Mouse (Mus musculus) heart, embryonic 15.5 days (tissue): ENCODE data around the gene Meis3. TPM values are rescaled to one million over a fixed set of nuclear protein-coding genes. Genes with fewer than 3 reads are reported as not detected.

Source experiments
- ATAC-seq: fragments of 200-750 bp; cut with Nextera tagmentation; replicated peaks from 2 replicates; pipeline ENCODE4 v1.8.0; 2017; ENCODE audit warnings: low read depth, moderate TSS enrichment; ENCODE audit not compliant: insufficient number of reproducible peaks, insufficient read depth, low FRiP score
- H3K27ac ChIP-seq: fragments of 300-500 bp; sonication (generic); 2 replicates; pipeline ENCODE4 v1.5.1; 2015; ENCODE audit warnings: mild to moderate bottlenecking, inconsistent platforms
- H3K27me3 ChIP-seq: fragments of 300-500 bp; sonication (generic); 2 replicates; pipeline ENCODE4 v1.6.1; 2015; ENCODE audit warnings: inconsistent platforms
- H3K36me3 ChIP-seq: fragments of 300-500 bp; sonication (generic); 2 replicates; pipeline ENCODE4 v1.6.1; 2015; ENCODE audit warnings: mild to moderate bottlenecking, inconsistent platforms
- H3K4me1 ChIP-seq: fragments of 300-500 bp; sonication (generic); replicated peaks from 2 replicates; pipeline ENCODE4 v1.6.1; 2015; ENCODE audit warnings: inconsistent platforms
- H3K4me2 ChIP-seq: fragments of 300-500 bp; sonication (generic); 2 replicates; pipeline ENCODE4 v1.6.1; 2015; ENCODE audit warnings: inconsistent platforms, mild to moderate bottlenecking, moderate library complexity
- H3K4me3 ChIP-seq: fragments of 300-500 bp; sonication (generic); 2 replicates; pipeline ENCODE4 v1.5.1; 2015; ENCODE audit warnings: mild to moderate bottlenecking, inconsistent platforms
- H3K9ac ChIP-seq: fragments of 300-500 bp; sonication (generic); 2 replicates; pipeline ENCODE4 v1.6.1; 2015; ENCODE audit warnings: mild to moderate bottlenecking, inconsistent platforms
- H3K9me3 ChIP-seq: fragments of 300-500 bp; sonication (generic); replicated peaks from 2 replicates; pipeline ENCODE4 v1.6.1; 2016; ENCODE audit warnings: inconsistent platforms
- WGBS: fragments of 180-500 bp; shearing (Covaris S2); methylation state at CpG from one replicate; pipeline ENCODE4 v1.1.7; 2015; ENCODE audit warnings: mixed read lengths; 5-methylcytosine and 5-hydroxymethylcytosine counted together
- polyA plus RNA-seq: library from polyadenylated mRNA; unstranded; fragments of >200 nt; fragmentation: Nextera tagmentation; extraction: Ambion mirVana; gene quantifications from 2 replicates; pipeline ENCODE4 v1.2.1, GENCODE M21; 2015

Gene Meis3
- polyA plus RNA-seq, result 14.3 and 20.0 TPM in 2 replicates

- Histone ChIP-seq H3K27ac (peak within 1 kb of the TSS; percentile 52; the same call in 1 of the 2 replicates), H3K4me3 (peak within 1 kb of the TSS; percentile 71), H3K4me1 (peaks cover 10% of the 10 kb centered on the region), H3K4me2 (peak within 1 kb of the TSS; percentile 92), H3K27me3 (peaks cover 19% of the 10 kb centered on the region), H3K9me3 (no peaks in the 10 kb centered on the region), H3K9ac (peak within 1 kb of the TSS; percentile 76), H3K36me3 (peaks cover 8% of the 10 kb centered on the region; the same call in 1 of the 2 replicates)
- ATAC-seq, result peak; percentile 77
- WGBS, result under 1% methylated on average over 42 of the region's 42 CpGs
Measured at GRCm38 (mm10) chr7:16174597-16175541, at the start of gene Meis3. Gene Meis3, plus strand, starts transcription at chr7:16175090.

GRCm38 (mm10) chr7:16125829-16126228 is 49.1 kb upstream of the Meis3 start:
- Histone ChIP-seq H3K36me3 (peaks cover 11% of the 10 kb centered on the region), H3K4me1 (peaks cover 27% of the 10 kb centered on the region), H3K9ac (no peak overlapping the region), H3K4me2 (no peak overlapping the region), H3K9me3 (no peaks in the 10 kb centered on the region), H3K4me3 (no peak overlapping the region), H3K27me3 (no peaks in the 10 kb centered on the region), H3K27ac (no peak overlapping the region)
- WGBS, result 79% methylated on average over 9 of the region's 9 CpGs
- ATAC-seq, result no peak

GRCm38 (mm10) chr7:16128344-16128743 is 46.5 kb upstream of the Meis3 start:
- ATAC-seq, result no peak
- WGBS, result 53% methylated on average over 6 of the region's 6 CpGs

GRCm38 (mm10) chr7:16128899-16129298 is 46.0 kb upstream of the Meis3 start:
- Histone ChIP-seq H3K36me3 (peaks cover 11% of the 10 kb centered on the region), H3K9ac (0 out of 2 replicates have a peak overlapping the region, but pooled peaks have one; percentile 33), H3K27me3 (no peaks in the 10 kb centered on the region), H3K4me2 (peak overlapping the region; percentile 85), H3K4me1 (peaks cover 37% of the 10 kb centered on the region), H3K4me3 (peak overlapping the region; percentile 60), H3K27ac (peak overlapping the region; percentile 88), H3K9me3 (no peaks in the 10 kb centered on the region)
- 49% methylated on average over 5 of the region's 5 CpGs for WGBS
- no peak for ATAC-seq

More at GRCm38 (mm10) chr7:16128344-16128743, 46.5 kb upstream of the Meis3 start:
- Histone ChIP-seq H3K4me2 (peak overlapping the region; percentile 85; the same call in 1 of the 2 replicates), H3K4me1 (peaks cover 37% of the 10 kb centered on the region), H3K36me3 (peaks cover 11% of the 10 kb centered on the region), H3K9ac (no peak overlapping the region), H3K27me3 (no peaks in the 10 kb centered on the region), H3K27ac (peak overlapping the region; percentile 88), H3K4me3 (no peak overlapping the region), H3K9me3 (no peaks in the 10 kb centered on the region)

- ATAC-seq, result peak; percentile 89
- peak within 1 kb of the TSS; percentile 62 for H3K9ac ChIP-seq
- 1% methylated on average over 12 of the region's 12 CpGs for WGBS
Measured at GRCm38 (mm10) chr7:16129421-16129845, 45.5 kb upstream of the Meis3 start, which contains the start of gene Slc8a2. Gene Slc8a2, plus strand, starts transcription at chr7:16129826.

GRCm38 (mm10) chr7:16129846-16130691 is 44.8 kb upstream of the Meis3 start:
- Histone ChIP-seq H3K4me3 (peak overlapping the region; percentile 60), H3K36me3 (peaks cover 9% of the 10 kb centered on the region), H3K9ac (peak overlapping the region; percentile 62), H3K4me1 (peaks cover 37% of the 10 kb centered on the region), H3K27ac (peak overlapping the region; percentile 88), H3K4me2 (peak overlapping the region; percentile 85), H3K27me3 (no peaks in the 10 kb centered on the region), H3K9me3 (no peaks in the 10 kb centered on the region)
- ATAC-seq, result peak; percentile 60
- under 1% methylated on average over 32 of the region's 38 CpGs for WGBS

More at GRCm38 (mm10) chr7:16129421-16129845, 45.5 kb upstream of the Meis3 start, which contains the start of gene Slc8a2:
- H3K4me1 ChIP-seq, result peaks cover 37% of the 10 kb centered on the region
- no peaks in the 10 kb centered on the region for H3K9me3 ChIP-seq
- peak within 1 kb of the TSS; percentile 88 for H3K27ac ChIP-seq
- no peaks in the 10 kb centered on the region for H3K27me3 ChIP-seq
- H3K4me2 ChIP-seq, result peak within 1 kb of the TSS; percentile 85
- H3K36me3 ChIP-seq, result peaks cover 11% of the 10 kb centered on the region
- H3K4me3 ChIP-seq, result peak within 1 kb of the TSS; percentile 60

GRCm38 (mm10) chr7:16130956-16131634 is 43.8 kb upstream of the Meis3 start:
- Histone ChIP-seq H3K27me3 (no peaks in the 10 kb centered on the region), H3K4me1 (peaks cover 37% of the 10 kb centered on the region), H3K9me3 (no peaks in the 10 kb centered on the region), H3K27ac (no peak overlapping the region), H3K4me2 (peak overlapping the region; percentile 85), H3K36me3 (0 out of 2 replicates have a peak, but pooled peaks cover under 1% of the 10 kb centered on the region), H3K4me3 (peak overlapping the region; percentile 60), H3K9ac (no peak overlapping the region)
- 41% methylated on average over 13 of the region's 13 CpGs for WGBS
- no peak for ATAC-seq

GRCm38 (mm10) chr7:16132161-16132581 is 42.7 kb upstream of the Meis3 start:
- WGBS, result 12% methylated on average over 7 of the region's 7 CpGs
- Histone ChIP-seq H3K4me2 (no peak overlapping the region), H3K27me3 (no peaks in the 10 kb centered on the region), H3K36me3 (no peaks in the 10 kb centered on the region), H3K9ac (no peak overlapping the region), H3K4me3 (no peak overlapping the region), H3K27ac (no peak overlapping the region), H3K4me1 (peaks cover 37% of the 10 kb centered on the region), H3K9me3 (no peaks in the 10 kb centered on the region)
- no peak for ATAC-seq

GRCm38 (mm10) chr7:16132926-16133325 is 42.0 kb upstream of the Meis3 start:
- Histone ChIP-seq H3K4me2 (no peak overlapping the region), H3K4me3 (no peak overlapping the region), H3K9me3 (no peaks in the 10 kb centered on the region), H3K27me3 (no peaks in the 10 kb centered on the region), H3K36me3 (no peaks in the 10 kb centered on the region), H3K4me1 (peaks cover 36% of the 10 kb centered on the region), H3K27ac (no peak overlapping the region), H3K9ac (no peak overlapping the region)
- no peak for ATAC-seq
- WGBS, result 55% methylated on average over 3 of the region's 3 CpGs

- H3K9ac ChIP-seq, result no peak overlapping the region
- 90% methylated on average over 9 of the region's 9 CpGs for WGBS
- no peak for ATAC-seq
- H3K9me3 ChIP-seq, result no peaks in the 10 kb centered on the region
- no peak overlapping the region for H3K4me2 ChIP-seq
- no peaks in the 10 kb centered on the region for H3K27me3 ChIP-seq
- no peak overlapping the region for H3K27ac ChIP-seq
- H3K36me3 ChIP-seq, result no peaks in the 10 kb centered on the region
- H3K4me1 ChIP-seq, result peaks cover 28% of the 10 kb centered on the region
- no peak overlapping the region for H3K4me3 ChIP-seq
Measured at GRCm38 (mm10) chr7:16133691-16134090, 41.2 kb upstream of the Meis3 start.
